Mouse (Mus musculus) midbrain, embryonic 14.5 days (tissue): ENCODE results near the gene Polr1a. TPM values are rescaled to one million over a fixed set of nuclear protein-coding genes. Genes with fewer than 3 reads are reported as not detected.

Experiments used
- ATAC-seq: fragments of 200-750 bp; cut with Nextera tagmentation; 2 replicates; pipeline ENCODE4 v1.8.0; 2017; ENCODE audit warnings: moderate number of reproducible peaks, moderate library complexity; ENCODE audit not compliant: low FRiP score, low TSS enrichment
- DNase-seq: peaks from one replicate; pipeline ENCODE4 v3.0.0-alpha.2; 2015
- H3K27ac ChIP-seq: fragments of 300-500 bp; sonication (generic); replicated peaks from 2 replicates; pipeline ENCODE4 v1.5.1; 2014; ENCODE audit warnings: mild to moderate bottlenecking, low read depth, low read length, moderate library complexity
- H3K27me3 ChIP-seq: fragments of 300-500 bp; sonication (generic); 2 replicates; pipeline ENCODE4 v1.6.1; 2014; ENCODE audit warnings: low read length, control low read depth, mixed read lengths; ENCODE audit not compliant: control insufficient read depth, insufficient read depth
- H3K36me3 ChIP-seq: fragments of 300-500 bp; sonication (generic); 2 replicates; pipeline ENCODE4 v1.6.1; 2014; ENCODE audit warnings: low read length, control low read depth; ENCODE audit not compliant: control insufficient read depth, insufficient read depth
- H3K4me1 ChIP-seq: fragments of 300-500 bp; sonication (generic); 2 replicates; pipeline ENCODE4 v1.6.1; 2014; ENCODE audit warnings: mild to moderate bottlenecking, antibody characterized with exemption, low read length, control low read depth; ENCODE audit not compliant: control insufficient read depth, insufficient read depth
- H3K4me2 ChIP-seq: fragments of 300-500 bp; sonication (generic); 2 replicates; pipeline ENCODE4 v1.6.1; 2014; ENCODE audit warnings: mild to moderate bottlenecking, low read length, moderate library complexity
- H3K4me3 ChIP-seq: fragments of 300-500 bp; sonication (generic); replicated peaks from 2 replicates; pipeline ENCODE4 v1.5.1; 2014; ENCODE audit warnings: low read depth, low read length
- H3K9ac ChIP-seq: fragments of 300-500 bp; sonication (generic); replicated peaks from 2 replicates; pipeline ENCODE4 v1.6.1; 2014; ENCODE audit warnings: mild to moderate bottlenecking, low read length, moderate library complexity
- H3K9me3 ChIP-seq: fragments of 300-500 bp; sonication (generic); 2 replicates; pipeline ENCODE4 v1.6.1; 2016; ENCODE audit warnings: low read length, control low read depth, mixed read lengths; ENCODE audit not compliant: control insufficient read depth
- WGBS: fragments of 180-500 bp; shearing (Covaris S2); extraction: QIAGEN DNeasy Blood & Tissue Kit; methylation state at CpG from one replicate; pipeline ENCODE4 v1.1.7; 2014; 5-methylcytosine and 5-hydroxymethylcytosine counted together
- polyA plus RNA-seq: library from polyadenylated mRNA; unstranded; fragments of >200 nt; fragmentation: Nextera tagmentation; extraction: Ambion mirVana; gene quantifications from 2 replicates; pipeline ENCODE4 v1.2.1, GENCODE M21; 2014

Polr1a gene
- polyA plus RNA-seq, 1 experiment from 2014 or later = 17.4 TPM

- Histone ChIP-seq H3K4me2 (no peak overlapping the region), H3K9me3 (no peaks in the 10 kb centered on the region), H3K4me3 (no peak overlapping the region), H3K36me3 (no peaks in the 10 kb centered on the region), H3K4me1 (no peaks in the 10 kb centered on the region), H3K9ac (no peak overlapping the region), H3K27ac (no peak overlapping the region), H3K27me3 (no peaks in the 10 kb centered on the region)
- DNase-seq (no peak), ATAC-seq (no peak)
- WGBS = 97% methylated on average over 1 of the region's 1 CpGs
These were observed 119.2 kb downstream of the Polr1a start for GRCm38 (mm10) chr6:72028079-72028478.

GRCm38 (mm10) chr6:72029674-72030073 lies 120.8 kb downstream of the Polr1a start:
- Histone ChIP-seq H3K4me1 (no peaks in the 10 kb centered on the region), H3K4me3 (no peak overlapping the region), H3K36me3 (no peaks in the 10 kb centered on the region), H3K9me3 (no peaks in the 10 kb centered on the region), H3K4me2 (no peak overlapping the region), H3K27me3 (no peaks in the 10 kb centered on the region), H3K27ac (no peak overlapping the region), H3K9ac (no peak overlapping the region)
- no peak for DNase-seq
- no peak for ATAC-seq
- WGBS = 83% methylated on average over 6 of the region's 6 CpGs

Other genes with a start within 250 kb of the Polr1a start
- 228 and 298 TPM in 2 replicates for gene Reep1, start 201.5 kb upstream of the Polr1a start, polyA plus RNA-seq
- 40.4 and 41.1 TPM in 2 replicates for gene Mrpl35, start 82.1 kb upstream of the Polr1a start, polyA plus RNA-seq
- gene Immt, start 77.7 kb upstream of the Polr1a start, polyA plus RNA-seq = 161 and 173 TPM in 2 replicates
- 72.3 and 99.8 TPM in 2 replicates for gene Ptcd3, start 303 bp upstream of the Polr1a start, polyA plus RNA-seq
- 44.4 and 49.8 TPM in 2 replicates for gene St3gal5, start 188.5 kb downstream of the Polr1a start, polyA plus RNA-seq